Mouse (Mus musculus) liver, embryonic 13.5 days (tissue): ENCODE data around the gene 4930451I11Rik. TPM values are rescaled to one million over a fixed set of nuclear protein-coding genes. Genes with fewer than 3 reads are reported as not detected.
A peak's percentile ranks its signal among the peaks of the same experiment; 100 is the strongest.

Source experiments
- ATAC-seq: fragments of 200-750 bp; cut with Nextera tagmentation; 2 replicates; pipeline ENCODE4 v1.8.0; 2017; ENCODE audit warnings: low read depth, mild to moderate bottlenecking, moderate number of reproducible peaks, moderate library complexity
- DNase-seq: peaks from one replicate; pipeline ENCODE4 v3.0.0; 2022
- H3K27ac ChIP-seq: fragments of 300-500 bp; sonication (generic); 2 replicates; pipeline ENCODE4 v1.5.1; 2015; ENCODE audit warnings: moderate library complexity, mild to moderate bottlenecking, inconsistent platforms
- H3K27me3 ChIP-seq: fragments of 300-500 bp; sonication (generic); 2 replicates; pipeline ENCODE4 v1.6.1; 2015; ENCODE audit warnings: mild to moderate bottlenecking, inconsistent platforms
- H3K36me3 ChIP-seq: fragments of 300-500 bp; sonication (generic); 2 replicates; pipeline ENCODE4 v1.6.1; 2015; ENCODE audit warnings: mild to moderate bottlenecking, inconsistent platforms
- H3K4me1 ChIP-seq: fragments of 300-500 bp; sonication (generic); replicated peaks from 2 replicates; pipeline ENCODE4 v1.6.1; 2015; ENCODE audit warnings: inconsistent platforms
- H3K4me2 ChIP-seq: fragments of 300-500 bp; sonication (generic); 2 replicates; pipeline ENCODE4 v1.6.1; 2015; ENCODE audit warnings: inconsistent platforms, mild to moderate bottlenecking, moderate library complexity
- H3K4me3 ChIP-seq: fragments of 300-500 bp; sonication (generic); replicated peaks from 2 replicates; pipeline ENCODE4 v1.5.1; 2015; ENCODE audit warnings: mild to moderate bottlenecking, inconsistent platforms
- H3K9ac ChIP-seq: fragments of 300-500 bp; sonication (generic); 2 replicates; pipeline ENCODE4 v1.6.1; 2015; ENCODE audit warnings: mild to moderate bottlenecking, inconsistent platforms
- H3K9me3 ChIP-seq: fragments of 300-500 bp; sonication (generic); replicated peaks from 2 replicates; pipeline ENCODE4 v1.6.1; 2016; ENCODE audit warnings: inconsistent platforms
- WGBS: fragments of 180-500 bp; shearing (Covaris S2); methylation state at CpG from one replicate; pipeline ENCODE4 v1.1.7; 2015; ENCODE audit not compliant: insufficient replicate concordance; 5-methylcytosine and 5-hydroxymethylcytosine counted together
- polyA plus RNA-seq: library from polyadenylated mRNA; unstranded; fragments of >200 nt; fragmentation: Nextera tagmentation; extraction: Ambion mirVana; gene quantifications from 2 replicates; pipeline ENCODE4 v1.2.1, GENCODE M21; 2015

The 4930451I11Rik gene
- polyA plus RNA-seq, result not detected in 2 replicates

DNA sequence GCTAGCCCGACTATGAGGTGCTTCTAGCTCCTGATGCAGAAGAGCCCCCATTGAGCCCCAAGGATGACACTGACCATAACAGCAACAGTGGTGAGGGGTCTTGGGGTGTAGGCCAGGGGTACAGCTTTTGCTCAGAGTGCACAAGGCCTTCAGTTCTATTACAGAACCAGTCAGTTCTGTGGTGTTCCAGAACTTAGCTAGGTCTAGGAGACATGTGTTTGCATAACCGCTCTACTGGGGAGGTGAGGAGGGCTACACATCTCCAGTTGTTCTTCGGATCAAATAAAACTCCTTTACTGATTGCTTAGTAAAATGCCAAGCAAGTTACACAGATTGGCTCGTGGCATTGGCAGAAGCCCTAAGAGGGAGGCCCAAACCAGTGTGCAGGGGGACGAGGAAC is at the start of gene 4930451I11Rik:
4930451I11Rik (minus strand) TSS at position 101 of the 400 bp plus-strand sequence.
- Histone ChIP-seq H3K27me3 (peaks cover 38% of the 10 kb centered on the region), H3K4me1 (peaks cover 4% of the 10 kb centered on the region; the same call in 1 of the 2 replicates)
- ATAC-seq, result peak; percentile 14; the same call in 1 of the 2 replicates

DNA sequence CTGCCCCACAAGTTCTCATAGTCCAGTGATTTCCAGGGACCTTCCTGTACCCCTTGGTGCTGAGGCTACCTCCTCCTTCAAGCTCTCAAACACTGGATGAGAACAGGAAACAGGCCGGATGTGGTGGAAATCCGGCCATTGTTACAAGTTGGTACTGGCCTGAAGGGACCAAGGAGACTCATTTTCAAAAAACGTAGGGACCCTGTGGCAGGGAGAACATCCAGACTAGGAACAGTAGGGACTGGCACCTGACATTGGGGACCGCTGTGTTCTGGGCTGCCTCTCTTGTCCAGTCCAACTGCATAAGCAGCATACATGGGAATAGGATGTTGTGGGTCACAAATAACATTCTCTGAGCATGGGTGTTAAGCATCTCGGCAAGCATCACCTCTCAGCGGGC is 49.6 kb upstream of the 4930451I11Rik start:
- DNase-seq (no peak), ATAC-seq (no peak)
- peak overlapping the region; percentile 51; the same call in 1 of the 2 replicates for H3K27ac ChIP-seq
- no peaks in the 10 kb centered on the region for H3K9me3 ChIP-seq
- H3K36me3 ChIP-seq, result peaks cover 60% of the 10 kb centered on the region
- WGBS, result 39% methylated on average over 6 of the region's 6 CpGs
- peak overlapping the region; percentile 100 for H3K4me2 ChIP-seq
- H3K27me3 ChIP-seq, result no peaks in the 10 kb centered on the region
- peak overlapping the region; percentile 89; the same call in 1 of the 2 replicates for H3K4me3 ChIP-seq
- H3K4me1 ChIP-seq, result peaks cover 49% of the 10 kb centered on the region
- peak overlapping the region; percentile 94 for H3K9ac ChIP-seq

More for the DNA sequence above, at the start of gene 4930451I11Rik:
- no peak for DNase-seq
- H3K4me2 ChIP-seq, result peak within 1 kb of the TSS; percentile 55
- 53% methylated on average over 5 of the region's 5 CpGs for WGBS
- no peak within 1 kb of the TSS for H3K27ac ChIP-seq
- H3K4me3 ChIP-seq, result peak within 1 kb of the TSS; percentile 37
- no peak within 1 kb of the TSS for H3K9ac ChIP-seq
- H3K36me3 ChIP-seq, result no peaks in the 10 kb centered on the region
- no peaks in the 10 kb centered on the region for H3K9me3 ChIP-seq

DNA sequence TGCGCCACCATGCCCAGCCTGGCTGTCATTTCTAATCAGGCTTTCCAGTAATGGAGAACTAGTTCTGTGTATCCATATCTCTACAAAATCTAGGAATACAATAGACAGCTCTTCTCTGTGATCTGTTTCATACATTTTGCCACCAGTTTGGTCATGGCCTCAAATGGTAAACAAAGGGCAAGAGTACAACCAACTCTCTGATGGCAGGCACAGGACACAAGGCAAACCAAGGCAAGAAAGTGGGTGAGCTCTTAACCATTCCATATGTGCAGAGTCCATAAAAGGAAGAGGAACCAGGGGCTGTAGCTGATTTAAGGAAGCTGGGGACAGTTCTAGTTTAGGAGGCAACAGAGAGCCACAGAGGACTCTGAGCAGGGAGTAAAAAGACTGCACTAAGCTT is 45.8 kb upstream of the 4930451I11Rik start:
- 93% methylated on average over 1 of the region's 1 CpGs for WGBS
- no peaks in the 10 kb centered on the region for H3K9me3 ChIP-seq
- peaks cover 98% of the 10 kb centered on the region for H3K36me3 ChIP-seq
- no peak for ATAC-seq
- no peak for DNase-seq
- no peak overlapping the region for H3K4me3 ChIP-seq
- H3K9ac ChIP-seq, result no peak overlapping the region
- H3K27ac ChIP-seq, result no peak overlapping the region
- peaks cover 31% of the 10 kb centered on the region for H3K4me1 ChIP-seq
- no peak overlapping the region for H3K4me2 ChIP-seq
- no peaks in the 10 kb centered on the region for H3K27me3 ChIP-seq

DNA sequence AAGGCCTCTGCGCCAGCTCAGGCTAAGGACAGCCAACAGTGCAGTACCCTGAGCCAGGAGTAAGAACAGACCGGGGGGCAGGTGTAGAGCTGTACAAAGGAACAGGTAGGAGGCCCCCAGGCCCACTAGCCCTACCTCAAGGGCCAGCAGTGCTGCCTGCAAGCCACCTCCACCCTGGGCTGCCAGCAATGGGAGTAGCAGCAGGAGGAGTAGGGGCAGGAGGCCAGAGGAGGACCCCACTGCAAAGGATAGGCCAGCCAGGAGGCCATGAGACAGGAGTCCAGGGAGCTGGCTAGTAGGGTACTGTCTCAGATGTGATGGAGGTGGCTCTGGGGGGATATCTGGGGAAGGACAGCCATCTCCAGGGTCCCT is 39.1 kb upstream of the 4930451I11Rik start:
- DNase-seq (no peak), ATAC-seq (no peak)
- Histone ChIP-seq H3K9me3 (no peaks in the 10 kb centered on the region), H3K36me3 (peaks cover 100% of the 10 kb centered on the region), H3K27ac (no peak overlapping the region), H3K4me3 (no peak overlapping the region), H3K4me1 (0 out of 2 replicates have a peak, but pooled peaks cover 6% of the 10 kb centered on the region), H3K9ac (no peak overlapping the region), H3K27me3 (no peaks in the 10 kb centered on the region), H3K4me2 (no peak overlapping the region)
- WGBS, result 82% methylated on average over 2 of the region's 2 CpGs

DNA sequence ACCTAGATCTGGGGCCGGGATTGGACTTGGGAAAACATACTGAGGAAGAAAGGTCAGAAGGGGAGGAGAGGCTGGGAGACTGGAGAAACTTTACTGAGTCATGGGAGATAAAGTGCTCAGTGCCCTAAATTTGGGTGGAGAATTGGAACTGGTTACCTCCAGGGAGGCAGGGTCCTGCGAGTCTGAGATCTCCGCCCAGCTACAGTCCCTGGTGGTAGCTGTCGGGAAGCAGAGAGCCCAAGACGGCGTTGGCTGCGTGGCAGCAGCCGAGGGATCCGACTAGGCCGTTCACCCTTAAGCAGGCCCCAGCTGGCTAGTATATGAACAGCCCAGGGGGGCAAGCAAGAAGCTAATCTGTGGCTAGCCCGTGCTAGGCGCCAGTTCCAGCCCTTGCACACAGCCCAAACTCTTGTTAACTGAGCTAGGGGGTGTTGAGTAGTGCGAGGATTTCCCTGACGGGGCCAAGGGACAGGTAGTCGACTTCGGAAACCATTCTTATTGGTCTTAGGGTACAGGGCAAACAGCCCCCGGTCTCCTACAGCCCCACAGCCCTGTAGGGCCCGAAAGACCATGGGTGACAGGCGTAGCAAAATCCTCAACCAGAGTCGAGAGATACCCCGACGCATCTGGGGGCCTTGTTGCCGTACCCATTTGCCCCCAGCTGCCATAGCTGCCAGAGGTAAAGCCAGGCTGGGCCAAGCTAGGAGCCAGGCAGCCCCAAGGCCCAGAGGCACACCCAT is 38.5 kb upstream of the 4930451I11Rik start:
- no peak overlapping the region for H3K9ac ChIP-seq
- peaks cover 100% of the 10 kb centered on the region for H3K36me3 ChIP-seq
- H3K27ac ChIP-seq, result no peak overlapping the region
- H3K4me2 ChIP-seq, result no peak overlapping the region
- no peak overlapping the region for H3K4me3 ChIP-seq
- no peak for DNase-seq
- H3K4me1 ChIP-seq, result 0 out of 2 replicates have a peak, but pooled peaks cover 3% of the 10 kb centered on the region
- H3K9me3 ChIP-seq, result no peaks in the 10 kb centered on the region
- no peaks in the 10 kb centered on the region for H3K27me3 ChIP-seq
- 88% methylated on average over 23 of the region's 23 CpGs for WGBS
- ATAC-seq, result no peak

DNA sequence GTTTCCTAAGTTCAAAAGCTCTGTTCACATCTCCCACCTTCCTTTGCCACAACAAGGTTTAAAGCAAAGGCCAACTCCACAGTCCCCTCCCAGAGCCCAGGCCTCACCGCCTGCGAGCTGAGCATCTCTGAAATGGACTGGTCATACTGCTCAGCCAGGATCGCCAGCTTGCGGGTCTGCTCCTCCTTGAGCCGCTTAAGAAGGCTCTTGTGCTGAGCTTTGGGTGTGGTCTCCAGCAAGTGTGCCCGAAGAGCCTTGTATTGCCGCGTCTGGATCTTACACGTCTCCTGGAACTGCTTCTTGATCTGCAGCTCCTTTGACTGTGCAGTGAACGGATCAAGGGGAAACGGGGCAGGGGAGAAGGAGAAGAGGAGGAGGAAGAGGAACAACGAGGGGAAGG is 36.6 kb upstream of the 4930451I11Rik start:
- H3K4me1 ChIP-seq, result peaks cover 21% of the 10 kb centered on the region
- no peaks in the 10 kb centered on the region for H3K27me3 ChIP-seq
- no peak overlapping the region for H3K9ac ChIP-seq
- DNase-seq, result no peak
- H3K4me3 ChIP-seq, result no peak overlapping the region
- WGBS, result 78% methylated on average over 12 of the region's 12 CpGs
- H3K27ac ChIP-seq, result no peak overlapping the region
- no peaks in the 10 kb centered on the region for H3K9me3 ChIP-seq
- peaks cover 95% of the 10 kb centered on the region for H3K36me3 ChIP-seq
- ATAC-seq, result no peak
- H3K4me2 ChIP-seq, result no peak overlapping the region

DNA sequence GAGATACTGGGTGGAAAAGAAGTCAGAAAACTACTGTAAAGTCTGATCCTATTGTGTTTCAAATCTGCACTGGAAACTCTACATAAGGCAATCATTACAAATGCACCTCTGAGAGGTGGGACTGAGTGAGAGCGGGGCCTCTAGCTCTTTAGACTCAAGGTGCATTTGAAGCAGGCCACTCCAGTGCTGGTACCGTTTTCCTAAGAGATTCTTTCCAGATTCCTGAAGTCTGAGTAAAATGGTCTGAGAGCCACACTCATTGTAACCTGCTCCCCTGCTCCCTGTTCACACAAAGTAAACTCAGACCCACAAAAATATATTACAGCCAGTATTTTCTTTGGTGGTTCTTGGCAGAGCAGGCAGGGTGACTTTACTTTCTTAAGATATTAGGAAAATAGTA is 36.1 kb upstream of the 4930451I11Rik start:
- no peak overlapping the region for H3K4me3 ChIP-seq
- no peaks in the 10 kb centered on the region for H3K27me3 ChIP-seq
- no peak overlapping the region for H3K9ac ChIP-seq
- no peaks in the 10 kb centered on the region for H3K9me3 ChIP-seq
- no peak for DNase-seq
- 86% methylated on average over 2 of the region's 2 CpGs for WGBS
- no peak for ATAC-seq
- H3K36me3 ChIP-seq, result peaks cover 90% of the 10 kb centered on the region
- no peak overlapping the region for H3K4me2 ChIP-seq
- H3K4me1 ChIP-seq, result peaks cover 26% of the 10 kb centered on the region
- no peak overlapping the region for H3K27ac ChIP-seq

DNA sequence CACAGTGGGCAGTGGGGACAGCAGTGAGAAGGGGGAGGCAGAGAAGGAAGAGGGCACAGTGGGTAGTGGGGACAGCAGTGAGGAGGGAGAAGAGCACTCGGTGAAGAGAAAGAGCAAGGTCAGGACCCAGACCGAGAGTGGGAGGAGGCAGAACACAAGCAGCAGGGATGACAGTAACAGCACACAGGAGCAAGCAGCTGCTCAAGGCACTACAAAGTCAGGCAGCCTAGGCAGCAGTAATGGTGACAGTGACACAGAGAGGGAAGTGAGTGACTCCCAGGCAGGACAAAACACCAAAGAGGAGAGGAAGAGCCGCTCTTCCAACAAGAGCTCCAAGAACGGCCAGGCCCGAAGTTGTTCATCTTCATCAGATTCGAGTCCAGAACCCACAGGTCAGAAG is 32.4 kb upstream of the 4930451I11Rik start:
- H3K9ac ChIP-seq, result peak overlapping the region; percentile 82
- H3K4me2 ChIP-seq, result peak overlapping the region; percentile 94
- H3K36me3 ChIP-seq, result peaks cover 68% of the 10 kb centered on the region
- no peak for ATAC-seq
- H3K4me3 ChIP-seq, result peak overlapping the region; percentile 77
- WGBS, result 72% methylated on average over 6 of the region's 6 CpGs
- H3K9me3 ChIP-seq, result no peaks in the 10 kb centered on the region
- peak overlapping the region; percentile 78 for H3K27ac ChIP-seq
- H3K27me3 ChIP-seq, result no peaks in the 10 kb centered on the region
- no peak for DNase-seq
- peaks cover 45% of the 10 kb centered on the region for H3K4me1 ChIP-seq

DNA sequence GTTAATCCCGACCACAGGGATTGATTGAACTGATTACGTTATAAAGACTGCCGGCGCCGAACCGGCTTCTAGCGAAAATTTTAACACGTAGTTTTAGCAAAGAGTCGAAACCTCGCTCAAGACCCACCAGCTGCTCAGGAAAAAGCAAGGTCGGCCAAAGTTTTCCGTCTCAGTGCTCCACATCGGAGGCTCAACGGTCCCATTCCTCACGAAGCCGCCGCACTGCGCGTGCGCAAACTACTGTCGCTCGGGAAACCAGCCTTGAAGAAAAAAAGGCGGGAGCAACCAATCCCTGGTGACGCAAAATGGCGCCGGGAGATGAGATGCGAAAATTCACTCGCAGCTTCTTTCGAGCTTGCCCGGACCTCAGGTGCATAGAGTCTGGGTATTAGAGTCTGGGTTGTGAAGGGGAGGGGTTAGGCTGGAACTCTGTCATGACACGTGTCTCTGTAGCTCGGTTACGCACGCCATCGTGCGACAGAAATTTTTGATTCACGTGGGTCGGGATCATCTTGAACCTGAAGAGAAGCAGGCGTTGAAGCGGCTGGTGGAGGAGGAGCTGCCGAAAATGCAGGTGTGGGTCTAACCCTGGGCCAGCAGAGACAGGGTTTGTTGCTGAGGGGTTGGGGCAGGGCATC is 30.8 kb upstream of the 4930451I11Rik start, which contains the start of gene Ino80e:
Ino80e (minus strand) TSS at position 231 of the 638 bp plus-strand sequence.
- H3K36me3 ChIP-seq, result peaks cover 68% of the 10 kb centered on the region
- no peaks in the 10 kb centered on the region for H3K27me3 ChIP-seq
- peak within 1 kb of the TSS; percentile 88 for H3K9ac ChIP-seq
- DNase-seq (peak; percentile 87), ATAC-seq (peak; percentile 63)
- peak within 1 kb of the TSS; percentile 77 for H3K4me3 ChIP-seq
- peak within 1 kb of the TSS; percentile 79 for H3K27ac ChIP-seq
- peak within 1 kb of the TSS; percentile 94 for H3K4me2 ChIP-seq
- peaks cover 45% of the 10 kb centered on the region for H3K4me1 ChIP-seq
- no peaks in the 10 kb centered on the region for H3K9me3 ChIP-seq
- under 1% methylated on average over 41 of the region's 41 CpGs for WGBS

DNA sequence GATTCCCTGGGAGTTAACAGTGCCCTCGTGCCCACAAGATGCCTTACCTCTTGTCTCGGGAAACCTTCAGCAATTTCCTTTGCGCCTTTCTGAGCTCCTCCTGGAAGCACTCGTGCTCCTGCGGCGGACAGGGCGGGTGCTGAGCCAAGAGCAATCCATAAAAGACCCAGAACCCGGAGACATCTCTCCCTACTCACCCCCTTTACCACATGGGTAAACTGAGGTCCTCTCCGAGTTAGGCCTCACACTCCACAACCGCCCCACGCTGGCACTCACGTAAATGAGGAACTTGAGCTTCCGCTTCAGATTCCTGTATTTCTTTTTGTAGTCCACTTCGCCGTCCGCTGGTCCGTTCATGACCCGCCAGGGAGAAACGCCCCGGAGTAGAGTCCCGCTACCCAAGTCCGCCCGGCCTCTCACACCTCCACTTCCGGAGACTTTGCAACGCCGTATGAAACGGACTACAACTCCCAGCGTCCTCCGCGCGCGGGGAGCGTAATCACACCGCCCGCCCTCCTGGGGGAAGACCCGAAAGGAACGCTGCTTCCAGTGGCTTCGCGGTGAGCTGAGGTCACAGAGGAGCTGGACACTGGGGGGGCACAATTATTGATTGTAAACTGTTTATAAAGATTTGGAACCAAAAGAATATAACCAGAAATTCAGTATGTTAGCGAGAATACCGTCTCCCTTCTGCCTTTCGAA is 30.1 kb upstream of the 4930451I11Rik start, which contains the start of gene Hirip3:
Hirip3 (plus strand) TSS at position 544 of the 702 bp plus-strand sequence.
- H3K36me3 ChIP-seq, result peaks cover 68% of the 10 kb centered on the region
- no peaks in the 10 kb centered on the region for H3K9me3 ChIP-seq
- DNase-seq, result peak; percentile 94
- peak within 1 kb of the TSS; percentile 77 for H3K4me3 ChIP-seq
- H3K4me1 ChIP-seq, result peaks cover 45% of the 10 kb centered on the region
- peak within 1 kb of the TSS; percentile 88 for H3K9ac ChIP-seq
- peak within 1 kb of the TSS; percentile 79 for H3K27ac ChIP-seq
- WGBS, result 1% methylated on average over 42 of the region's 42 CpGs
- ATAC-seq, result peak; percentile 93
- H3K4me2 ChIP-seq, result peak within 1 kb of the TSS; percentile 94
- no peaks in the 10 kb centered on the region for H3K27me3 ChIP-seq

DNA sequence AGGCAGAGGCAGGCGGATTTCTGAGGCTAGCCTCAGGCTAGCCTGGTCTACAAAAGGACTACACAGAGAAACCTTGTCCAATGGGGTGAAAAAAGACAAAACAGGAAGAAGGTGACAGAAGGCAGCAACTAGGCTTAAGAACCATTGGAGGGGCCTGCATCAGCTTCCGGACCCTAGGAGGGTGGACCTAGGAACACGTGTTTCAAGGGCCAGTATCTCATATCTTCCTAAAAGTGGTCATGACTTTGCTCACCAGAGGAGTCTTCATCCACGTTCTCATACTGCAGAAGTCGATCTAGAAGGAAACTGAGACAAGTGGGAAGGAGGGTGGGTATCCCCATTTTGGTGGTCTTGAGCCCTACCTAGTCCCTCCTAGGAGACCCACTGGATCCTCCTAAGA is 29.5 kb upstream of the 4930451I11Rik start:
- Histone ChIP-seq H3K27ac (peak overlapping the region; percentile 79), H3K9ac (peak overlapping the region; percentile 88), H3K9me3 (no peaks in the 10 kb centered on the region), H3K4me2 (peak overlapping the region; percentile 94), H3K36me3 (peaks cover 68% of the 10 kb centered on the region), H3K27me3 (no peaks in the 10 kb centered on the region), H3K4me3 (peak overlapping the region; percentile 77), H3K4me1 (peaks cover 45% of the 10 kb centered on the region)
- no peak for ATAC-seq
- DNase-seq, result no peak
- 26% methylated on average over 5 of the region's 5 CpGs for WGBS
